Mouse (Mus musculus): ENCODE measurements at regions not wholly inside any gene's neighbourhood (a gene's known extent, or its start where the extent isn't known, plus 50 kb on each side); places are given as distances from the start of the nearest gene placed in this dataset.

- H3K4me3 ChIP-seq (replicated peaks): no peak overlapping the region
- H3K9ac ChIP-seq (replicated peaks): no peak overlapping the region
- no peak overlapping the region for H3K27ac ChIP-seq
- H3K4me2 ChIP-seq: no peak overlapping the region
- no peaks in the 10 kb centered on the region for H3K36me3 ChIP-seq
- no peaks in the 10 kb centered on the region for H3K27me3 ChIP-seq
- H3K9me3 ChIP-seq: no peaks in the 10 kb centered on the region
- WGBS: 90% methylated on average over 3 of the region's 3 CpGs
- ATAC-seq (ENCODE audit: insufficient number of reproducible peaks, insufficient read depth, low FRiP score, low TSS enrichment, low read depth): no peak
- no peaks in the 10 kb centered on the region for H3K4me1 ChIP-seq (replicated peaks)
Observed at GRCm38 (mm10) chr16:24042977-24043376, 54.3 kb upstream of the Bcl6 start.

GRCm38 (mm10) chr16:24042216-24042615, 53.6 kb upstream of the Bcl6 start:
- no peak overlapping the region for H3K9ac ChIP-seq (replicated peaks)
- H3K27ac ChIP-seq: no peak overlapping the region
- H3K27me3 ChIP-seq: no peaks in the 10 kb centered on the region
- H3K36me3 ChIP-seq: no peaks in the 10 kb centered on the region
- H3K4me1 ChIP-seq (replicated peaks): no peaks in the 10 kb centered on the region
- H3K9me3 ChIP-seq: 0 out of 2 replicates have a peak, but pooled peaks cover under 1% of the 10 kb centered on the region
- no peak overlapping the region for H3K4me2 ChIP-seq
- ATAC-seq (ENCODE audit: insufficient number of reproducible peaks, insufficient read depth, low FRiP score, low TSS enrichment, low read depth): no peak
- 84% methylated on average over 2 of the region's 2 CpGs for WGBS
- H3K4me3 ChIP-seq (replicated peaks): no peak overlapping the region

GRCm38 (mm10) chr16:24041403-24041802, 52.8 kb upstream of the Bcl6 start:
- Histone ChIP-seq H3K4me1 (replicated peaks) (no peaks in the 10 kb centered on the region), H3K9ac (replicated peaks) (no peak overlapping the region), H3K27me3 (no peaks in the 10 kb centered on the region), H3K27ac (no peak overlapping the region), H3K4me3 (replicated peaks) (no peak overlapping the region), H3K9me3 (0 out of 2 replicates have a peak, but pooled peaks cover 3% of the 10 kb centered on the region), H3K36me3 (no peaks in the 10 kb centered on the region), H3K4me2 (no peak overlapping the region)
- ATAC-seq (ENCODE audit: insufficient number of reproducible peaks, insufficient read depth, low FRiP score, low TSS enrichment, low read depth): no peak
- WGBS: 92% methylated on average over 2 of the region's 2 CpGs

GRCm38 (mm10) chr16:24039765-24040164, 51.1 kb upstream of the Bcl6 start:
- Histone ChIP-seq H3K4me3 (replicated peaks) (no peak overlapping the region), H3K36me3 (no peaks in the 10 kb centered on the region), H3K9me3 (0 out of 2 replicates have a peak, but pooled peaks cover 3% of the 10 kb centered on the region), H3K4me2 (no peak overlapping the region), H3K27me3 (no peaks in the 10 kb centered on the region), H3K9ac (replicated peaks) (no peak overlapping the region), H3K4me1 (replicated peaks) (no peaks in the 10 kb centered on the region), H3K27ac (no peak overlapping the region)
- ATAC-seq (ENCODE audit: insufficient number of reproducible peaks, insufficient read depth, low FRiP score, low TSS enrichment, low read depth): no peak
- WGBS: 84% methylated on average over 4 of the region's 4 CpGs

Measured in limb, embryonic 12.5 days (tissue).